Mouse (Mus musculus): ENCODE data around the gene Apoh. TPM values are rescaled to one million over a fixed set of nuclear protein-coding genes. Genes with fewer than 3 reads are reported as not detected.

The Apoh gene
- polyA plus RNA-seq, 1 experiment from 2014 or later = 27.2 TPM

- ATAC-seq (ENCODE audit: insufficient read depth, low FRiP score) = no peak
- no peaks in the 10 kb centered on the region for H3K27me3 ChIP-seq (ENCODE audit: control insufficient read depth, insufficient read depth, low read length)
- H3K9me3 ChIP-seq (replicated peaks; ENCODE audit: control insufficient read depth, low read length) = no peaks in the 10 kb centered on the region
- no peaks in the 10 kb centered on the region for H3K36me3 ChIP-seq (ENCODE audit: control insufficient read depth, insufficient read depth, low read length)
- H3K4me3 ChIP-seq (replicated peaks; ENCODE audit: low read length) = no peak overlapping the region
- H3K9ac ChIP-seq (ENCODE audit: low read length) = no peak overlapping the region
- peaks cover 2% of the 10 kb centered on the region; the same call in 1 of the 2 replicates for H3K4me1 ChIP-seq (ENCODE audit: control insufficient read depth, insufficient read depth, low read length)
- H3K27ac ChIP-seq (ENCODE audit: low read length) = no peak overlapping the region
- WGBS = 36% methylated on average over 5 of the region's 5 CpGs
- no peak overlapping the region; the same call in 1 of the 2 replicates for H3K4me2 ChIP-seq (ENCODE audit: low read depth, low read length)
Measured at GRCm38 (mm10) chr11:108336445-108336844, 6.7 kb upstream of the Apoh start.

GRCm38 (mm10) chr11:108340293-108340692, 2.9 kb upstream of the Apoh start:
- Histone ChIP-seq H3K9me3 (replicated peaks; ENCODE audit: control insufficient read depth, low read length) (no peaks in the 10 kb centered on the region), H3K27ac (ENCODE audit: low read length) (no peak overlapping the region), H3K27me3 (ENCODE audit: control insufficient read depth, insufficient read depth, low read length) (no peaks in the 10 kb centered on the region), H3K36me3 (ENCODE audit: control insufficient read depth, insufficient read depth, low read length) (no peaks in the 10 kb centered on the region), H3K4me2 (ENCODE audit: low read depth, low read length) (no peak overlapping the region), H3K9ac (ENCODE audit: low read length) (no peak overlapping the region), H3K4me1 (ENCODE audit: control insufficient read depth, insufficient read depth, low read length) (peaks cover 11% of the 10 kb centered on the region), H3K4me3 (replicated peaks; ENCODE audit: low read length) (no peak overlapping the region)
- ATAC-seq (ENCODE audit: insufficient read depth, low FRiP score) = no peak
- 83% methylated on average over 4 of the region's 4 CpGs for WGBS

- H3K27ac ChIP-seq (ENCODE audit: low read length) = no peak overlapping the region
- H3K9ac ChIP-seq (ENCODE audit: low read length) = peak overlapping the region; percentile 35; the same call in 1 of the 2 replicates
- H3K4me1 ChIP-seq (ENCODE audit: control insufficient read depth, insufficient read depth, low read length) = peaks cover 11% of the 10 kb centered on the region
- H3K4me2 ChIP-seq (ENCODE audit: low read depth, low read length) = peak overlapping the region; percentile 99
- peak overlapping the region; percentile 89 for H3K4me3 ChIP-seq (replicated peaks; ENCODE audit: low read length)
- H3K36me3 ChIP-seq (ENCODE audit: control insufficient read depth, insufficient read depth, low read length) = no peaks in the 10 kb centered on the region
- H3K27me3 ChIP-seq (ENCODE audit: control insufficient read depth, insufficient read depth, low read length) = no peaks in the 10 kb centered on the region
- ATAC-seq (ENCODE audit: insufficient read depth, low FRiP score) = no peak
- no peaks in the 10 kb centered on the region for H3K9me3 ChIP-seq (replicated peaks; ENCODE audit: control insufficient read depth, low read length)
- WGBS = 55% methylated on average over 8 of the region's 8 CpGs
Measured at GRCm38 (mm10) chr11:108341783-108342182, 1.4 kb upstream of the Apoh start.

- Histone ChIP-seq H3K9me3 (replicated peaks; ENCODE audit: control insufficient read depth, low read length) (no peaks in the 10 kb centered on the region), H3K27ac (ENCODE audit: low read length) (peak within 1 kb of the TSS; percentile 84), H3K4me3 (replicated peaks; ENCODE audit: low read length) (peak within 1 kb of the TSS; percentile 89), H3K4me1 (ENCODE audit: control insufficient read depth, insufficient read depth, low read length) (peaks cover 11% of the 10 kb centered on the region), H3K4me2 (ENCODE audit: low read depth, low read length) (peak within 1 kb of the TSS; percentile 99), H3K9ac (ENCODE audit: low read length) (peak within 1 kb of the TSS; percentile 87), H3K27me3 (ENCODE audit: control insufficient read depth, insufficient read depth, low read length) (no peaks in the 10 kb centered on the region), H3K36me3 (ENCODE audit: control insufficient read depth, insufficient read depth, low read length) (no peaks in the 10 kb centered on the region)
- peak; percentile 93 for ATAC-seq (ENCODE audit: insufficient read depth, low FRiP score)
- WGBS = under 1% methylated on average over 56 of the region's 63 CpGs
Measured at GRCm38 (mm10) chr11:108343789-108344462, 772 bp downstream of the Apoh start, which contains the start of gene Prkca. Prkca (minus strand) TSS chr11:108343928.

- Histone ChIP-seq H3K4me1 (ENCODE audit: control insufficient read depth, insufficient read depth, low read length) (peaks cover 11% of the 10 kb centered on the region), H3K27ac (ENCODE audit: low read length) (no peak overlapping the region), H3K4me2 (ENCODE audit: low read depth, low read length) (peak overlapping the region; percentile 99), H3K9ac (ENCODE audit: low read length) (no peak overlapping the region), H3K4me3 (replicated peaks; ENCODE audit: low read length) (peak overlapping the region; percentile 89), H3K27me3 (ENCODE audit: control insufficient read depth, insufficient read depth, low read length) (no peaks in the 10 kb centered on the region), H3K9me3 (replicated peaks; ENCODE audit: control insufficient read depth, low read length) (no peaks in the 10 kb centered on the region), H3K36me3 (ENCODE audit: control insufficient read depth, insufficient read depth, low read length) (no peaks in the 10 kb centered on the region)
- no peak for ATAC-seq (ENCODE audit: insufficient read depth, low FRiP score)
- WGBS = 68% methylated on average over 8 of the region's 8 CpGs
Measured at GRCm38 (mm10) chr11:108344759-108345158, 1.6 kb downstream of the Apoh start.

- no peak overlapping the region for H3K4me2 ChIP-seq (ENCODE audit: low read depth, low read length)
- 83% methylated on average over 2 of the region's 2 CpGs for WGBS
- ATAC-seq (ENCODE audit: insufficient read depth, low FRiP score) = no peak
- no peaks in the 10 kb centered on the region for H3K36me3 ChIP-seq (ENCODE audit: control insufficient read depth, insufficient read depth, low read length)
- H3K9me3 ChIP-seq (replicated peaks; ENCODE audit: control insufficient read depth, low read length) = no peaks in the 10 kb centered on the region
- H3K4me1 ChIP-seq (ENCODE audit: control insufficient read depth, insufficient read depth, low read length) = peaks cover 11% of the 10 kb centered on the region
- H3K27me3 ChIP-seq (ENCODE audit: control insufficient read depth, insufficient read depth, low read length) = no peaks in the 10 kb centered on the region
- H3K9ac ChIP-seq (ENCODE audit: low read length) = no peak overlapping the region
- no peak overlapping the region for H3K4me3 ChIP-seq (replicated peaks; ENCODE audit: low read length)
- H3K27ac ChIP-seq (ENCODE audit: low read length) = no peak overlapping the region
Measured at GRCm38 (mm10) chr11:108345321-108345720, 2.2 kb downstream of the Apoh start.

GRCm38 (mm10) chr11:108350799-108351198, 7.6 kb downstream of the Apoh start:
- no peak overlapping the region for H3K4me3 ChIP-seq (replicated peaks; ENCODE audit: low read length)
- no peaks in the 10 kb centered on the region for H3K36me3 ChIP-seq (ENCODE audit: control insufficient read depth, insufficient read depth, low read length)
- no peaks in the 10 kb centered on the region for H3K4me1 ChIP-seq (ENCODE audit: control insufficient read depth, insufficient read depth, low read length)
- no peak overlapping the region for H3K4me2 ChIP-seq (ENCODE audit: low read depth, low read length)
- no peak overlapping the region for H3K27ac ChIP-seq (ENCODE audit: low read length)
- no peak overlapping the region for H3K9ac ChIP-seq (ENCODE audit: low read length)
- 87% methylated on average over 4 of the region's 4 CpGs for WGBS
- no peak for ATAC-seq (ENCODE audit: insufficient read depth, low FRiP score)
- H3K9me3 ChIP-seq (replicated peaks; ENCODE audit: control insufficient read depth, low read length) = no peaks in the 10 kb centered on the region
- no peaks in the 10 kb centered on the region for H3K27me3 ChIP-seq (ENCODE audit: control insufficient read depth, insufficient read depth, low read length)

GRCm38 (mm10) chr11:108352842-108353388, 9.8 kb downstream of the Apoh start:
- no peak overlapping the region for H3K4me2 ChIP-seq (ENCODE audit: low read depth, low read length)
- H3K27ac ChIP-seq (ENCODE audit: low read length) = no peak overlapping the region
- no peak for ATAC-seq (ENCODE audit: insufficient read depth, low FRiP score)
- no peaks in the 10 kb centered on the region for H3K9me3 ChIP-seq (replicated peaks; ENCODE audit: control insufficient read depth, low read length)
- H3K4me3 ChIP-seq (replicated peaks; ENCODE audit: low read length) = no peak overlapping the region
- H3K36me3 ChIP-seq (ENCODE audit: control insufficient read depth, insufficient read depth, low read length) = no peaks in the 10 kb centered on the region
- H3K27me3 ChIP-seq (ENCODE audit: control insufficient read depth, insufficient read depth, low read length) = no peaks in the 10 kb centered on the region
- WGBS = 80% methylated on average over 10 of the region's 10 CpGs
- H3K9ac ChIP-seq (ENCODE audit: low read length) = no peak overlapping the region
- H3K4me1 ChIP-seq (ENCODE audit: control insufficient read depth, insufficient read depth, low read length) = no peaks in the 10 kb centered on the region

GRCm38 (mm10) chr11:108356020-108356419, 12.9 kb downstream of the Apoh start:
- no peak overlapping the region for H3K4me3 ChIP-seq (replicated peaks; ENCODE audit: low read length)
- ATAC-seq (ENCODE audit: insufficient read depth, low FRiP score) = no peak
- H3K9ac ChIP-seq (ENCODE audit: low read length) = no peak overlapping the region
- H3K36me3 ChIP-seq (ENCODE audit: control insufficient read depth, insufficient read depth, low read length) = no peaks in the 10 kb centered on the region
- no peaks in the 10 kb centered on the region; the same call in 1 of the 2 replicates for H3K4me1 ChIP-seq (ENCODE audit: control insufficient read depth, insufficient read depth, low read length)
- H3K27ac ChIP-seq (ENCODE audit: low read length) = no peak overlapping the region
- no peaks in the 10 kb centered on the region for H3K27me3 ChIP-seq (ENCODE audit: control insufficient read depth, insufficient read depth, low read length)
- H3K4me2 ChIP-seq (ENCODE audit: low read depth, low read length) = no peak overlapping the region
- WGBS = 65% methylated on average over 4 of the region's 4 CpGs
- H3K9me3 ChIP-seq (replicated peaks; ENCODE audit: control insufficient read depth, low read length) = no peaks in the 10 kb centered on the region

Data from stomach, embryonic 16.5 days (tissue).